Mouse (Mus musculus): ENCODE measurements around the gene Atg5. TPM values are rescaled to one million over a fixed set of nuclear protein-coding genes. Genes with fewer than 3 reads are reported as not detected.
"Not testable (repeated sequence)": the region's sequence is repeated elsewhere in the genome, so short reads cannot be mapped to it uniquely, and the experiment has no call there.

The Atg5 gene
- polyA plus RNA-seq, 1 experiment from 2014 or later: 47.8 TPM

DNA sequence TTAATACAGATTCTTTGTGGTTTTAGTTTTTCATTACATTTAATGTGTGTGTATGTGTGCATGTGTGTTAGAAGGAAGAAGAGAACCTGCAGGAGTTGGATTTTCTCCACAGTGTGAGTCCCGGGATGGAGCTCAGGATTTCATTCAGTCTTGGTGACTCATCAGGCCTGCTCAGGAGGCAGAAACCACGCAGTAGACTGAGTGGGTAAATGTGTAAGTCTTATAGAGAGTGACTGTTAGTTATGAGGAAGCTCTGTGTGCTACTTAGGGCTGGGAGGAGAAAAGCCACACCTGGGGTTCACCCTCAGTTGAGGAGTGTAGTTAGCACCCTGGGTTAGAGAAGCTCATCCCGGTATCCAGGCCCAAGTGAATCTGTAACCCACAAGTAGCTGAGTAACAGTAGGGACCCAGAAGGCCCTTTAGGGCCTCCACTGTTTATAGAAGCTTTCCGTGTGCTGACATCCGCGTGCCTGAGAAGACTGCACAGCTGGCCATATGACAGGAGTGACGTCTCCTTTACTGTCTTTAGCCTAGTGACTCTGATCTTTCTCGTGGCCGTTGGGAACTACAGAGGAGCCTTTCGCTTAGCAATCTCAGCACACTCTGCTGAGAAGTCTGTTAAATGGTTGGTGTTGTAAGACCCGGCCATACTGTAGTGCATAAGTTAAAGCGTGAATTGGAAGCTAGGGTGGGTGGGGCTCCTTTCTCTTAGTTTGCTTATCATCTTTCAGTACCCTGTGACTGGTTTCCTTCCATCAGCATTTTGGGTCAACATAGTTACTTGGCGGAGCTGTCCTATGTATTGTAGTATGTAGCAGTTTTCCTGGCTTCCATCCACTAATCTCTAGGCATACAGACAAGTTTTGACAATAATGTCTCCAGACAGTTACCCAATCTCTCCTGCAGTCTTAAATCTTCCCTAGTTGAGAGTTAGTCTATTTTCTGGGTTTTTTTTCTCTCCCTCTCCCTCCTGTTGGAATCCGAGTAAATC, 48.4 kb downstream of the Atg5 start:
- Histone ChIP-seq H3K4me2 (replicated peaks) (no peak overlapping the region), H3K9me3 (no peaks in the 10 kb centered on the region), H3K36me3 (0 out of 2 replicates have a peak, but pooled peaks cover 8% of the 10 kb centered on the region), H3K9ac (replicated peaks) (no peak overlapping the region), H3K4me3 (no peak overlapping the region), H3K4me1 (no peaks in the 10 kb centered on the region), H3K27ac (replicated peaks) (no peak overlapping the region), H3K27me3 (no peaks in the 10 kb centered on the region)
- WGBS: 85% methylated on average over 14 of the region's 14 CpGs
- ATAC-seq (ENCODE audit: low FRiP score, low read depth): no peak

DNA sequence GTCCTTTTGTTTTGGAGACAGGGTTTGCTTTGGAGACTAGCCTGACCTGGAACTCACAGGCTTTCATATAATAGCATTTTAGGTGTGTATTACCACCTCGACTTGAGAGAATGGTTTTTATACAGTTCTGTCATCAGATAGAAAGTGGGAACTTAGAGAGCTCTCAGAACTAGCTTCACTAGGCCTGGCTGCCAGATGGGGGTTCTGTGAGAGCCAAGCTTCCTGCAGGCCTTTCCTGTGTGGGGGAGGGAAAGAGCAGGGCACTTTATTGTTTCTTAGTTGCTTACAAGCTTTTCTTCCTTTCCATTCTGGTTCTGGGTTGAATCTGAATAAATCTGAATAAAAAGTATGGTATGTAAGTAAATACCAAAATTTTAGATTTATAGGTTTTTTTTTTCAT, 54.0 kb downstream of the Atg5 start:
- Histone ChIP-seq H3K27me3 (no peaks in the 10 kb centered on the region), H3K9ac (replicated peaks) (no peak overlapping the region), H3K27ac (replicated peaks) (no peak overlapping the region), H3K36me3 (0 out of 2 replicates have a peak, but pooled peaks cover 8% of the 10 kb centered on the region), H3K4me1 (peaks cover 3% of the 10 kb centered on the region; the same call in 1 of the 2 replicates), H3K4me3 (no peak overlapping the region), H3K4me2 (replicated peaks) (no peak overlapping the region), H3K9me3 (no peaks in the 10 kb centered on the region)
- ATAC-seq (ENCODE audit: low FRiP score, low read depth): no peak
- 77% methylated on average over 1 of the region's 1 CpGs for WGBS

DNA sequence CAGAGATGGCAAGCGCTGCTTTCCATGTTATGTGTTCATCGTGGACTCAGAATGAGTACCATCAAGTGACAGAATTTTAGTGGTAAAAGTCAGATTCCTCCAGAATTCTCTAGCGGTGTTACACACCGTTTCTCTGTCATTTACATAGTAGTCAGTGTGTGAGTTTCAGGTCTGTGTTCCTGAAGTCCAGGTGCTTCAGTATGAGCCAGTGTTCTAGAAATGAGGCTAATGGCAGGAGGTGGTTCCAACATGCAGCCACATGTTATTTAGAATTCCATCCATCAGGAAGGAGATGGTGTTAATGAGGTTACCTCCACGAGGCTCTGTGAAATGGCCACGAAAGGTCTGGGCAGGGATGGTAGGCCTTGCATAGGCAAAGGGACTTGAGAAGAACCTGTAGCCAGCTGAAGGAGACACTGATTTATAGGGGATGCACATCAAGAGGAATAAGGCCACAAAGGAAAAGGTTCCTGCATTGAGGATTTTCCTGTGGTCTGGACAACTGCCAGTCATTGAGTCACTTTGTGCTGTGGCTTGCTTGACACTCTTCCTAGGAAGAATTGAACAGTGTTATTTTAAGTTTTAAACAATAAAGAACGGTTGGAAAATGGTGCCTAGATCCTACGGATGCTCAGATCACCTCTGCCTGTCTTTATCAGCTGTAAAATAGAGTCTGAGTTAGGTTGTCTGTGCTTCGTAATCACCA, 55.1 kb downstream of the Atg5 start:
- 89% methylated on average over 9 of the region's 9 CpGs for WGBS
- no peak for ATAC-seq (ENCODE audit: low FRiP score, low read depth)
- H3K36me3 ChIP-seq: 0 out of 2 replicates have a peak, but pooled peaks cover 8% of the 10 kb centered on the region

DNA sequence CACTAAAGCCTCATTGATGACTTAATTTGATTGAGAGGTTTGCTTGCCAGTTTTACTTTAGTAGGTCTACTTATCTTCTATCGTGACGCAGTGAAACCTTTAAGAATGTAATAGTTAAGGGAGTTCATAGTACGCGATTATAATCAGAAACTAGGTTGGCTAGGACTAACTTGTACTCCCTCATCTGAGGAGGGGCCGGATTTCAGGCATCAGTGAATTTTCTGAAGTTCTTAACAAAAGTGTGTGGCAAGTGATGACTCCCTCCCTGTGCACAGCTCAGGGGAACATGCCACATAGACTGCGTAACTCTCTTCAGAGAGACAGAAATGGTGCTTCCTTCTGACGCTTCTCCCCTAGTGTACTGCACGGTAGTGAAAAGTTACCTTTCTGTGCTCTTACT, 55.7 kb downstream of the Atg5 start:
- Histone ChIP-seq H3K27me3 (no peaks in the 10 kb centered on the region), H3K4me3 (no peak overlapping the region), H3K9me3 (no peaks in the 10 kb centered on the region), H3K4me1 (peaks cover 3% of the 10 kb centered on the region; the same call in 1 of the 2 replicates), H3K9ac (replicated peaks) (no peak overlapping the region), H3K4me2 (replicated peaks) (no peak overlapping the region), H3K36me3 (0 out of 2 replicates have a peak, but pooled peaks cover 8% of the 10 kb centered on the region), H3K27ac (replicated peaks) (no peak overlapping the region)
- no peak for ATAC-seq (ENCODE audit: low FRiP score, low read depth)
- 90% methylated on average over 8 of the region's 8 CpGs for WGBS

More for the DNA sequence above, 55.1 kb downstream of the Atg5 start:
- Histone ChIP-seq H3K27ac (replicated peaks) (no peak overlapping the region), H3K9ac (replicated peaks) (no peak overlapping the region), H3K4me1 (peaks cover 3% of the 10 kb centered on the region; the same call in 1 of the 2 replicates), H3K27me3 (no peaks in the 10 kb centered on the region), H3K4me3 (no peak overlapping the region), H3K4me2 (replicated peaks) (no peak overlapping the region), H3K9me3 (no peaks in the 10 kb centered on the region)

DNA sequence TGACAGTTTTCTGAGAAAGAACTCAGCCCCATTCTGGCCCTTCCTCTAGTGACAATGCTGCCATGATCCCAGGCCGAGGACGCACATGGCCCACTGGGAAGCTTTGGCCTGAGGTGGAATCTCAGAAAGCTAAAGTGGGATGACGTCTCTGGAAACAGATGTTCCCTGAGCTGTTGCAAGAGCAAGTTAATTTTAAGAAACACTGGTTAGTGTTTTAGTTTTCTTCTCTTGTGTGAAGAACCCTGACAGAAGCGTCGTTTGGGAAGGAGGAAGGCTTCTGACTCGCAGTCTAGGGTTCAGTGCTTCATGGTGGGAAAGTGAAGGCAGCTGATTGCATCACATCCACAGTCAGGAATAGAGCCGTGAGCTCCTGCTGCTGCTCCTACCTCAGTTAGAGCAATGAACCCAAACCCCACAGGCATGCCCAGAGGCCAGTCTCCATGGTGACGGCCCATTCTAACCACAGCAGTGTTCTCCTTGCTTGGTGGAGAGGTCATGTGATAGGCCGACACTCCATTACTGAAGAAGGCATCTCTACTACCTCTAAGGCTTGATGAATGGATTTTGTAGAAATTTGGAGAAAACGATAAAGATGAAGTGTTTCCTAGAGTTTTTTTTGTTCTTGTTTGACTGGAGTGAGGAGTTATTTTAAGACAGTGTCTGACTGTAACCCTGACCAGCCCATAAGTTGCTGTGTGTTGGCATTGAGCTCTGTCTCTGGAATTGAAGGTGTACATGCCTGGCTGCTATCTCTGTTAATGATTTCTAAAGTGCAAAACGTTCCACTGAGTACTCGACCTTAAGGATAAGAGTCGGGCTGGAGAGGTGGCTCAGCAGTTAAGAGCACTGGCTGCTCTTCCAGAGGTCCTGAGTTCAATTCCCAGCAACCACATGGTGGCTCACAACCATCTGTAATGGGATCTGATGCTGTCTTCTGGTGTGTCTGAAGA, 57.7 kb downstream of the Atg5 start:
- Histone ChIP-seq H3K4me3 (no peak overlapping the region), H3K4me2 (replicated peaks) (no peak overlapping the region), H3K4me1 (peaks cover 3% of the 10 kb centered on the region; the same call in 1 of the 2 replicates), H3K27me3 (no peaks in the 10 kb centered on the region), H3K27ac (replicated peaks) (no peak overlapping the region), H3K9ac (replicated peaks) (no peak overlapping the region), H3K9me3 (no peaks in the 10 kb centered on the region), H3K36me3 (0 out of 2 replicates have a peak, but pooled peaks cover 4% of the 10 kb centered on the region)
- ATAC-seq (ENCODE audit: low FRiP score, low read depth): no peak
- 78% methylated on average over 13 of the region's 13 CpGs for WGBS

DNA sequence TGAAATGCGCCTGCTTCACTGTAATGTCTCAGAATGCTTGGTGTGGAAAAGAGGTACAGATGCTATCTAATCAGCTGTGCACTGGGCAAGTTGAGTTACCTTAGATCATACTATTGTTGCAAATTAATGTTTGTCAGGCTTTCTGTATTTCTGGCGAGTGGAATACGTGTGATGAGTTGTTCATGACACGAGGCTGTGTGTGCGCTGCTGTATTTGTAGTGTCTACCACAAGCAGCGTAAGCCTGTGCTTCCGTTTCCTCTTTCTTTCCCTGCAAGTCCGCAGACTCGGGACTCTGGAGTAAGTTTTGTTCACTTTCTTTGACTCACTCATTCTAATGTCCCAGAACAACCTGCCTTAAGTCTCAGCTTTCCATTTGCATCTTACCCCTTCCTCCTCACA, 58.9 kb downstream of the Atg5 start:
- no peak overlapping the region for H3K27ac ChIP-seq (replicated peaks)
- H3K9me3 ChIP-seq: no peaks in the 10 kb centered on the region
- peaks cover 3% of the 10 kb centered on the region; the same call in 1 of the 2 replicates for H3K4me1 ChIP-seq
- H3K9ac ChIP-seq (replicated peaks): no peak overlapping the region
- ATAC-seq (ENCODE audit: low FRiP score, low read depth): no peak
- no peak overlapping the region for H3K4me3 ChIP-seq
- no peaks in the 10 kb centered on the region for H3K27me3 ChIP-seq
- no peaks in the 10 kb centered on the region for H3K36me3 ChIP-seq
- H3K4me2 ChIP-seq (replicated peaks): no peak overlapping the region
- WGBS: 92% methylated on average over 9 of the region's 9 CpGs

DNA sequence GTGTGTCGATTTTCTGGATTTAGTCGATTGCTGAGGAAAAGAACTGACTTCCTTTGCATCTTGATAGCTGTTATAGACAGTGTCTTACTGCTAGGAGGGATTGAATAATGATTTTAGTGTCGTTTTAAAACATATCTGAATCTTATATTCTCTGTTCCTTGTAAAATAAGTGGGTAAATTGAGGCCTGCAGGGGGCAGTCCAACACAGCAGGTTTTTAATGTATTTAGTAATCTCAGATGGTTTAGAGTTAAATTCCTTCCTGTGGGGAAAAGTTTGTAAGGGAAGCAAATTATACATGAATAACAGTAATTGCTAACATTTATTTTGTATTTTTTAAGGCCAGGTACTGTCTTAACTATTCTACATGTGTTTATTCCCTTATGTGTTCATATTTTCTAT, 60.2 kb downstream of the Atg5 start:
- WGBS: 73% methylated on average over 3 of the region's 3 CpGs
- H3K27ac ChIP-seq (replicated peaks): no peak overlapping the region
- H3K27me3 ChIP-seq: no peaks in the 10 kb centered on the region
- no peak for ATAC-seq (ENCODE audit: low FRiP score, low read depth)
- peaks cover 3% of the 10 kb centered on the region; the same call in 1 of the 2 replicates for H3K4me1 ChIP-seq
- H3K36me3 ChIP-seq: no peaks in the 10 kb centered on the region
- no peak overlapping the region for H3K4me3 ChIP-seq
- H3K9me3 ChIP-seq: no peaks in the 10 kb centered on the region
- H3K9ac ChIP-seq (replicated peaks): no peak overlapping the region
- H3K4me2 ChIP-seq (replicated peaks): no peak overlapping the region

DNA sequence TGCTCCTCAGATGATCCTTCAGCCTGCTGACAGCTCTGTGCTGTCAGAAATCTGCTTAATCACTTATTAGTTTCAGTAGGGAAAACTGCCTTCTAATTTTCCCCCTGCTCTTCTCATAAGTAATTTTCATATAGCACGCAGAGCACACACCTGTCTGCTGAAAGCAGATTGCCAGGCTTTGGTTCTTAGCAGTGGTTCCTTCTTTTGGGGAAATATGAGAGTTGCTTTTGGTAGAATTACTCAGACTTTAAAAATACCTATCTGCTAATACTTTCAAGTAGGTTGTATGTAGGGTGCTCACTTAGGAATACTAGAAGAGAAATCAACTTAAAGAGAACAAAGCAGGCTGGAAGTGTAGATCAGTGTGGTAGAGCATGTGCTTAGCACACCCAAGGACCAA, 62.6 kb downstream of the Atg5 start:
- H3K36me3 ChIP-seq: no peaks in the 10 kb centered on the region
- WGBS: 88% methylated on average over 1 of the region's 1 CpGs
- H3K27ac ChIP-seq (replicated peaks): no peak overlapping the region
- ATAC-seq (ENCODE audit: low FRiP score, low read depth): no peak
- no peak overlapping the region for H3K9ac ChIP-seq (replicated peaks)
- H3K4me3 ChIP-seq: no peak overlapping the region
- no peaks in the 10 kb centered on the region for H3K27me3 ChIP-seq
- H3K9me3 ChIP-seq: no peaks in the 10 kb centered on the region
- H3K4me2 ChIP-seq (replicated peaks): no peak overlapping the region
- peaks cover 2% of the 10 kb centered on the region; the same call in 1 of the 2 replicates for H3K4me1 ChIP-seq

DNA sequence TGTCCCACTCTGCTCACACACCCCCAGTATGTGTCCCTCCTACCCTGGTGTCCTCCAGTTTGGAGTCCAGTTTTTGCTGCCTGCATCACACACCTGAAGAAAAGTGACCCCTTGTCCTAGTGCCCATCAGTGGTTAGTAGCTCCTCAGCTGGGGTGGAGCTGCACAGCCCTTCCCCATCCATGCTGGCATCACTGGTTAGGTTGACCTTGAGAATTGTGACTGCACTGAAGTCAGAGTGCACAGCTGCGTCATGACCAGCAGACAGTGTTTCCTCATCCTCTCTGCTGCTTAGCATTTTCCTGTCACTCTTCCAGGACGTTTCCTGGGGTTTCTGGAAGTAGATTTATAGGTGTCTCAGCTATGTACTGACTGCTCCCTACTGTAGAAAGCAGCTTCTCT, 63.3 kb downstream of the Atg5 start:
- 0 out of 2 replicates have a peak, but pooled peaks cover 4% of the 10 kb centered on the region for H3K36me3 ChIP-seq
- no peak overlapping the region for H3K4me2 ChIP-seq (replicated peaks)
- H3K4me3 ChIP-seq: no peak overlapping the region
- H3K4me1 ChIP-seq: no peaks in the 10 kb centered on the region
- no peaks in the 10 kb centered on the region for H3K27me3 ChIP-seq
- H3K9ac ChIP-seq (replicated peaks): no peak overlapping the region
- ATAC-seq (ENCODE audit: low FRiP score, low read depth): no peak
- H3K9me3 ChIP-seq: no peaks in the 10 kb centered on the region
- no peak overlapping the region for H3K27ac ChIP-seq (replicated peaks)
- 87% methylated on average over 2 of the region's 2 CpGs for WGBS

DNA sequence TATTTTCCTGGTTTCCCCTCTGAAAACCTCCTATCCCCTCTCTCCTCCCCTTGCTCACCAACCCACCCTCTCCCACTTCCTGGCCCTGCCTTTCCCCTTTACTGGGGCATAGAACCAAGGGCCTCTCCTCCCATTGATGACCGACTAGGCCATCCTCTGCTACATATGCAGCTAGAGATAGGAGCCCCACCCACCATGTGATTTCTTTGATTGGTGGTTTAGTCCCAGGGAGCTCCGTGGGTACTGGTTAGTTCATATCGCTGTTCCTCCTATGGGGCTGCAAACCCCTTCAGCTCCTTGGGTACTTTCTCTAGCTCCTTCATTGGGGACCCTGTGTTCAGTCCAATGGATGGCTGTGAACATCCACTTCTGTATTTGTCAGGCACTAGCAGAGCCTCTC, 64.5 kb downstream of the Atg5 start:
- ATAC-seq (ENCODE audit: low FRiP score, low read depth): not testable (repeated sequence)

DNA sequence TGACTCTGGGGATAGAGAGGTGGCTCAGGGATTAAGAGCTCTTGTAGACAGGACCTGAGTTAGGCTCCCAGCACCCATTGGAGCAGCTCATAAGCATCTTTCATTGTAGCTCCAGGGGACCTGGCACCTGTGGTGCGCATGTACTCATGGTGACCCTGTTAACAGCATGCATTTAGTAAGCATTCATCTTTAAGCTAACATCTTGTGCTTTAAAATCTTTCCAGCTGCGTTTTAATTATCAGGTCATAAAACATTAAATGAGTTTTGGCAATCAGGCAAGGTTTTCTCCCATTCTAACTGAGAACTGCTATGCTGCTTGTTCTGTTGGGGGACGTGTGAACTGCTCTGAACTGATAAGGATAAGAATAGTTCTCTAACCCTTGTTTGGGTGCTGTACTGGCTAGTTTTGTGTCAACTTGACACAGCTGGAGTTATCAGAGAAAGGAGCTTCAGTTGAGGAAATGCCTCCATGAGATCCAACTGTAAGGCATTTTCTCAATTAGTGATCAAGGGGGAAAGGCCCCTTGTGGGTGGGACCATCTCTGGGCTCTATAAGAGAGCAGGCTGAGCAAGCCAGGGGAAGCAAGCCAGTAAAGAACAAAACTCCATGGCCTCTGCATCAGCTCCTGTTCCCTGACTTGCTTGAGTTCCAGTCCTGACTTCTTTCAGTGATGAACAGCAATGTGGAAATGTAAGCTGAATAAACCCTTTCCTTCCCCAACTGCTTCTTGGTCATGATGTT, 68.7 kb downstream of the Atg5 start:
- H3K36me3 ChIP-seq; H3K4me1 ChIP-seq; H3K9me3 ChIP-seq; H3K27me3 ChIP-seq; ATAC-seq (ENCODE audit: low FRiP score, low read depth); H3K9ac ChIP-seq (replicated peaks); H3K4me2 ChIP-seq (replicated peaks); H3K27ac ChIP-seq (replicated peaks); H3K4me3 ChIP-seq: not testable (repeated sequence)
- WGBS: 89% methylated on average over 3 of the region's 3 CpGs

More for the DNA sequence above, 64.5 kb downstream of the Atg5 start:
- H3K9ac ChIP-seq (replicated peaks); H3K27me3 ChIP-seq; H3K9me3 ChIP-seq; H3K27ac ChIP-seq (replicated peaks); H3K4me3 ChIP-seq; H3K4me2 ChIP-seq (replicated peaks); H3K4me1 ChIP-seq; H3K36me3 ChIP-seq: not testable (repeated sequence)
- 97% methylated on average over 3 of the region's 3 CpGs for WGBS

Measured in midbrain, embryonic 12.5 days (tissue).